Mouse (Mus musculus) lung, embryonic 16.5 days (tissue): ENCODE measurements at regions not wholly inside any gene's neighbourhood (a gene's known extent, or its start where the extent isn't known, plus 50 kb on each side); places are given as distances from the start of the nearest gene placed in this dataset.

Source experiments
- ATAC-seq: fragments of 200-750 bp; cut with Nextera tagmentation; 2 replicates; pipeline ENCODE4 v1.8.0; 2017; ENCODE audit warnings: low read depth, mild to moderate bottlenecking, moderate library complexity
- H3K27ac ChIP-seq: fragments of 300-500 bp; sonication (generic); 2 replicates; pipeline ENCODE4 v1.5.1; 2014; ENCODE audit warnings: mild to moderate bottlenecking, control low read depth, low read length
- H3K27me3 ChIP-seq: fragments of 300-500 bp; sonication (generic); 2 replicates; pipeline ENCODE4 v1.6.1; 2014; ENCODE audit warnings: low read depth, low read length, mixed read lengths; ENCODE audit not compliant: control insufficient read depth, insufficient read depth
- H3K36me3 ChIP-seq: fragments of 300-500 bp; sonication (generic); 2 replicates; pipeline ENCODE4 v1.6.1; 2014; ENCODE audit warnings: low read length; ENCODE audit not compliant: control insufficient read depth, insufficient read depth
- H3K4me1 ChIP-seq: fragments of 300-500 bp; sonication (generic); replicated peaks from 2 replicates; pipeline ENCODE4 v1.6.1; 2014; ENCODE audit warnings: low read length, mixed read lengths; ENCODE audit not compliant: control insufficient read depth, insufficient read depth
- H3K4me2 ChIP-seq: fragments of 300-500 bp; sonication (generic); 2 replicates; pipeline ENCODE4 v1.6.1; 2014; ENCODE audit warnings: low read depth, low read length, control low read depth
- H3K4me3 ChIP-seq: fragments of 300-500 bp; sonication (generic); 2 replicates; pipeline ENCODE4 v1.5.1; 2014; ENCODE audit warnings: mild to moderate bottlenecking, low read length, control low read depth
- H3K9ac ChIP-seq: fragments of 300-500 bp; sonication (generic); 2 replicates; pipeline ENCODE4 v1.6.1; 2014; ENCODE audit warnings: low read length, control low read depth
- H3K9me3 ChIP-seq: fragments of 300-500 bp; sonication (generic); 2 replicates; pipeline ENCODE4 v1.6.1; 2016; ENCODE audit warnings: low read length; ENCODE audit not compliant: control insufficient read depth
- WGBS: fragments of 180-500 bp; shearing (Covaris S2); extraction: QIAGEN DNeasy Blood & Tissue Kit; methylation state at CpG from one replicate; pipeline ENCODE4 v1.1.7; 2014; 5-methylcytosine and 5-hydroxymethylcytosine counted together

GRCm38 (mm10) chr9:84178705-84179104 lies 253.8 kb downstream of the Bckdhb start:
- no peaks in the 10 kb centered on the region for H3K27me3 ChIP-seq
- no peak overlapping the region for H3K4me3 ChIP-seq
- 47% methylated on average over 5 of the region's 5 CpGs for WGBS
- no peak overlapping the region for H3K4me2 ChIP-seq
- no peaks in the 10 kb centered on the region for H3K9me3 ChIP-seq
- peak overlapping the region; percentile 51; the same call in 1 of the 2 replicates for H3K27ac ChIP-seq
- no peaks in the 10 kb centered on the region for H3K4me1 ChIP-seq
- no peak overlapping the region for H3K9ac ChIP-seq
- H3K36me3 ChIP-seq: no peaks in the 10 kb centered on the region
- ATAC-seq: peak; percentile 97

DNA sequence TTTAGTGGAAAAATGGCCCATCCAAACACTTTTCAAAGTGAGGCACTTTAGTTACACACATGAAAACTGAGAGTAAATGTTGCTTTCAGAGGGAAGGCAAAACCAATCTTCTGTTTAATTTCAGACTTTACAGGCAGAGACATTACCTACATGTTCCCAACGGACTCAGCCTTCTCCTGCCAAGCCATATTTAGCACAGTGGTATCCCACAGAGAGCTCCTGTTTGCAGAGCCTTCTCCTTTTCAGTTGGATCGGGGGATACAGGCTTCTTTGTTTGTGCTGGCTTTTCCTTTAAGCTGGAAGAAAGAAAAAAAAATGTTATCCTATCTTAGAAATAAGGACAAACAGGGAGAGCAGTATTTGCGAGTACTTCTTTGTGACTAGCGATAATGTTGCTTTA lies 254.3 kb downstream of the Bckdhb start:
- Histone ChIP-seq H3K36me3 (no peaks in the 10 kb centered on the region), H3K4me2 (no peak overlapping the region), H3K4me3 (no peak overlapping the region), H3K4me1 (no peaks in the 10 kb centered on the region), H3K27ac (peak overlapping the region; percentile 51; the same call in 1 of the 2 replicates), H3K9ac (no peak overlapping the region), H3K9me3 (no peaks in the 10 kb centered on the region), H3K27me3 (no peaks in the 10 kb centered on the region)
- WGBS: 51% methylated on average over 4 of the region's 4 CpGs
- no peak for ATAC-seq

DNA sequence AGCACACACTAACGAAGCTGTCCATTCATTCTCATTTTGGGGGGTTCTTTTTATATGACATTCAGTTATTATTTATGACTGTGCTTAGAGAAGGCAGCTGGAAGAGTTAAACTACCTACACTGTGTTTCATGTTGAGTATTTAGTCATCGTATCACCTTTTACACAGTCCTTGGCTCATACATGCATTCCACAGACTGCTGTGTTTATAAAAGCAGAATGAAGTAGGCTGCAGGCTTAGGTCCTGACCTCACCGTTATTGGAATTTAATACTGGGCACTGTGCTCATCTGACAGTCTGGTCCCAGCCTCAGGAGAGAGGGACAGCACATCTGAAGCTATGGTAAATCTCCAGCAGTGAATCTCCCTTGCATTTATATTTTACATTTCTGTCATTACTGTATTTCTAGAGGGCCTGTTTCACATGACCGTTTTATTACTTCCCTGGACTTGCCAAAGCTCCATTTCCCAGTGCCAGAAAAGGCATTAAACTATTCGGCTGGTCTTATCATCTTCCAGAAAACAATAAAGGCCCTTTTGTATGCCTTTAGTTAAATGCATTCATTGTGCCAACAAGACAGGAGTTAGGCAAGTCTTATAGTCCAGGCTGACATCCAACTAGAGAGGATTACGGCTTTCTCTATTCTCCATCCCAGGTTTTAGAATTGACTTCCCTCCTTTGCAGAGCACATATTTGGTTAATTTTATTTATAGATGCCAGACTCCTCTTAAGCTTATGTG lies 258.9 kb downstream of the Bckdhb start:
- WGBS: 41% methylated on average over 6 of the region's 6 CpGs
- ATAC-seq: 0 out of 2 replicates have a peak, but pooled peaks have one; percentile 31
- no peaks in the 10 kb centered on the region for H3K9me3 ChIP-seq
- H3K4me2 ChIP-seq: no peak overlapping the region
- H3K36me3 ChIP-seq: no peaks in the 10 kb centered on the region
- H3K27ac ChIP-seq: no peak overlapping the region
- H3K4me1 ChIP-seq: no peaks in the 10 kb centered on the region
- no peak overlapping the region for H3K4me3 ChIP-seq
- H3K9ac ChIP-seq: no peak overlapping the region
- no peaks in the 10 kb centered on the region for H3K27me3 ChIP-seq

GRCm38 (mm10) chr9:84187531-84187930 lies 262.6 kb downstream of the Bckdhb start:
- Histone ChIP-seq H3K27me3 (no peaks in the 10 kb centered on the region), H3K4me2 (no peak overlapping the region)
- 68% methylated on average over 3 of the region's 3 CpGs for WGBS

DNA sequence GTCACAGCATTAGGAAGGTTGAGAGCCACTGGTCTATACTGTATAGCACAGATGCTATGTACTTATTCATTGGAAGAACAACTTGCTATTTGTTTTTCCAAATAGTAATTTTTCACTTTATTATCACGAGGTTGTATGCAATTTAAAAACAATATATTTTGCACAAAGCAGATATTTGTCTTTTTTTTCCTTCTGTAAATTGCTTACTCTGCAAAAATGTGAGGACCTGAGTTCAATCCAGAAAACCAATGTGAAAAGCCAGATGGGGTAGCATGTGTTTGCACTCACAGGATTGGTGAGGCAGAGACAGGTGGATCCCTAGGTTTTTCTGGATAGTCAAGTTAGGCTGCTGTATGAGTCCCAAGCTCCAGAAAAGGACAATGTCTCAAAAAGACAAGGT lies 268.5 kb downstream of the Bckdhb start:
- no peaks in the 10 kb centered on the region for H3K4me1 ChIP-seq
- no peak overlapping the region for H3K4me3 ChIP-seq
- no peak overlapping the region for H3K9ac ChIP-seq
- H3K27ac ChIP-seq: no peak overlapping the region
- 46% methylated on average over 1 of the region's 1 CpGs for WGBS
- no peaks in the 10 kb centered on the region for H3K27me3 ChIP-seq
- no peak overlapping the region for H3K4me2 ChIP-seq
- no peaks in the 10 kb centered on the region for H3K9me3 ChIP-seq
- ATAC-seq: no peak
- H3K36me3 ChIP-seq: no peaks in the 10 kb centered on the region

More at GRCm38 (mm10) chr9:84187531-84187930, 262.6 kb downstream of the Bckdhb start:
- Histone ChIP-seq H3K4me3 (no peak overlapping the region), H3K4me1 (no peaks in the 10 kb centered on the region), H3K36me3 (no peaks in the 10 kb centered on the region), H3K9me3 (no peaks in the 10 kb centered on the region), H3K27ac (no peak overlapping the region), H3K9ac (no peak overlapping the region)
- no peak for ATAC-seq

- Histone ChIP-seq H3K4me3 (no peak overlapping the region), H3K4me1 (no peaks in the 10 kb centered on the region), H3K9ac (no peak overlapping the region)
Measured at GRCm38 (mm10) chr9:84194716-84195115, 269.8 kb downstream of the Bckdhb start.

DNA sequence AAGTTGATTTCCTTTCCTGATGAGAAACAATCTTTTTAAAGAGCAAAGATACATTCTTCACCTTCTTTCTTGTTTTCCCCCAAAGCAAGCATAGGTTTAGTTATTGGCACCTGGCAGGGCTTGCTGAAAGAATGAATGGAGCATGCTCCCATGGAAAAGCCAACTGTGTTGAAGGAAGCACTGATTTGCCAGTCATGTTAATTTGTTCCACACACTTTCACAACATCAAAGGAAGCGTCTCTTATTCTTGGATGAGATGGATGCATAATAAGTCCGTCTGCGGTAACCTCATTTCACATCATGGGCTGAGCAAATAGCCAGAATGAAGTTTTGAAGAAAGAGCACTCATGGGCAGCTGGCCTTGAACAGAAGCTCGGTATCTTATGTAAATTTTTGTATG lies 270.4 kb downstream of the Bckdhb start:
- H3K9me3 ChIP-seq: no peaks in the 10 kb centered on the region
- no peak overlapping the region for H3K9ac ChIP-seq
- no peaks in the 10 kb centered on the region for H3K27me3 ChIP-seq
- H3K4me3 ChIP-seq: no peak overlapping the region
- H3K4me1 ChIP-seq: no peaks in the 10 kb centered on the region
- no peak overlapping the region for H3K4me2 ChIP-seq
- no peak overlapping the region for H3K27ac ChIP-seq
- ATAC-seq: no peak
- no peaks in the 10 kb centered on the region for H3K36me3 ChIP-seq
- 78% methylated on average over 4 of the region's 4 CpGs for WGBS

More at GRCm38 (mm10) chr9:84194716-84195115, 269.8 kb downstream of the Bckdhb start:
- 79% methylated on average over 4 of the region's 4 CpGs for WGBS
- no peaks in the 10 kb centered on the region for H3K27me3 ChIP-seq
- no peaks in the 10 kb centered on the region for H3K36me3 ChIP-seq
- no peak overlapping the region for H3K27ac ChIP-seq
- no peak for ATAC-seq
- no peak overlapping the region for H3K4me2 ChIP-seq
- H3K9me3 ChIP-seq: no peaks in the 10 kb centered on the region

- WGBS: 72% methylated on average over 3 of the region's 3 CpGs
- Histone ChIP-seq H3K27me3 (no peaks in the 10 kb centered on the region), H3K27ac (no peak overlapping the region), H3K9me3 (no peaks in the 10 kb centered on the region), H3K4me2 (no peak overlapping the region), H3K36me3 (no peaks in the 10 kb centered on the region), H3K4me3 (no peak overlapping the region), H3K9ac (no peak overlapping the region), H3K4me1 (no peaks in the 10 kb centered on the region)
- no peak for ATAC-seq
Measured at GRCm38 (mm10) chr9:84200208-84200607, 275.3 kb downstream of the Bckdhb start.

GRCm38 (mm10) chr9:84204056-84204455 lies 279.1 kb downstream of the Bckdhb start:
- WGBS: 53% methylated on average over 3 of the region's 3 CpGs

More at GRCm38 (mm10) chr9:84204056-84204455, 279.1 kb downstream of the Bckdhb start:
- no peaks in the 10 kb centered on the region for H3K4me1 ChIP-seq
- no peaks in the 10 kb centered on the region for H3K9me3 ChIP-seq
- H3K4me3 ChIP-seq: no peak overlapping the region
- H3K36me3 ChIP-seq: no peaks in the 10 kb centered on the region
- no peak overlapping the region for H3K4me2 ChIP-seq
- no peak overlapping the region for H3K27ac ChIP-seq
- no peak overlapping the region for H3K9ac ChIP-seq
- ATAC-seq: no peak
- no peaks in the 10 kb centered on the region for H3K27me3 ChIP-seq
